Mouse (Mus musculus) erythroblast, embryonic 14.5 days (primary cell): ENCODE measurements around the gene Lrpprc. TPM values are rescaled to one million over a fixed set of nuclear protein-coding genes. Genes with fewer than 3 reads are reported as not detected.

Experiments used
- H3K27me3 ChIP-seq: 2 replicates; pipeline ENCODE4 v1.6.1; 2012; ENCODE audit warnings: inconsistent platforms; ENCODE audit not compliant: control insufficient read depth
- H3K36me3 ChIP-seq: 2 replicates; pipeline ENCODE4 v1.6.1; 2012; ENCODE audit warnings: mild to moderate bottlenecking, inconsistent platforms; ENCODE audit not compliant: control insufficient read depth
- H3K4me1 ChIP-seq: 2 replicates; pipeline ENCODE4 v1.6.1; 2012; ENCODE audit warnings: inconsistent platforms; ENCODE audit not compliant: control insufficient read depth
- H3K4me3 ChIP-seq: replicated peaks from 2 replicates; pipeline ENCODE3; 2012; ENCODE audit warnings: moderate library complexity, mild to moderate bottlenecking, inconsistent platforms
- H3K9me3 ChIP-seq: 2 replicates; pipeline ENCODE4 v1.6.1; 2012; ENCODE audit warnings: low read length, inconsistent platforms, mixed read lengths; ENCODE audit not compliant: control insufficient read depth
- GATA1 ChIP-seq: IDR thresholded peaks from 2 replicates; pipeline ENCODE4 v1.6.1; 2012; ENCODE audit warnings: low read length, inconsistent platforms, mixed read lengths
- TAL1 ChIP-seq: IDR thresholded peaks from 3 replicates; pipeline ENCODE4 v1.6.1; 2012; ENCODE audit warnings: low read length, inconsistent platforms, mixed read lengths
- polyA plus RNA-seq: library from polyadenylated mRNA; stranded (reverse); fragments of >175 nt; gene quantifications from 2 replicates; pipeline ENCODE4 v1.2.3, GENCODE M21; 2012

Gene Lrpprc
- polyA plus RNA-seq, 1 experiment = 0.31 TPM

GRCm38 (mm10) chr17:84685286-84685685 is 105.3 kb downstream of the Lrpprc start:
- no peaks in the 10 kb centered on the region for H3K9me3 ChIP-seq
- H3K4me3 ChIP-seq = no peak overlapping the region
- H3K36me3 ChIP-seq = no peaks in the 10 kb centered on the region
- no peaks in the 10 kb centered on the region; the same call in 1 of the 2 replicates for H3K4me1 ChIP-seq
- TF ChIP-seq TAL1 = no peak
- no peak for TF ChIP-seq GATA1
- H3K27me3 ChIP-seq = no peaks in the 10 kb centered on the region

DNA sequence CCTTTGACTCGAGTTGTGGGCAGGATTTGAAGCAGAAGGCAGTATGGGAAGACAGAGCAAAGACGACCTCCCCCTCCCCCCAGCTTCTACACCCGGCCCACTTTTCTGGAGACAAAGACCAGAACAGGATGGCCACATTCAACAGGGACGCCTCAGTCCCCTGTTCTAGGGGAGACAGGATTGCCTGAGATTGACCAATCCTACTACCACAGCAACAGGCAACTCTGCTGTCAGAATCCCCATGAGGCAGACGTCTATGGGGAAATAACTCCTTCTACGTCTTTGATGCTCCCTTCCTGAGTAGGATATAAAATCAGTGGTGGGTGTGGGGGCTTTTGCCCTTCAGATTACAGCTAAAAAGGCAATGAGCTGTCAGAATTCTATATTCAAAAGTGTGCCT is 106.3 kb downstream of the Lrpprc start:
- TF ChIP-seq GATA1 (no peak), TAL1 (no peak)
- Histone ChIP-seq H3K4me3 (no peak overlapping the region), H3K27me3 (no peaks in the 10 kb centered on the region)

DNA sequence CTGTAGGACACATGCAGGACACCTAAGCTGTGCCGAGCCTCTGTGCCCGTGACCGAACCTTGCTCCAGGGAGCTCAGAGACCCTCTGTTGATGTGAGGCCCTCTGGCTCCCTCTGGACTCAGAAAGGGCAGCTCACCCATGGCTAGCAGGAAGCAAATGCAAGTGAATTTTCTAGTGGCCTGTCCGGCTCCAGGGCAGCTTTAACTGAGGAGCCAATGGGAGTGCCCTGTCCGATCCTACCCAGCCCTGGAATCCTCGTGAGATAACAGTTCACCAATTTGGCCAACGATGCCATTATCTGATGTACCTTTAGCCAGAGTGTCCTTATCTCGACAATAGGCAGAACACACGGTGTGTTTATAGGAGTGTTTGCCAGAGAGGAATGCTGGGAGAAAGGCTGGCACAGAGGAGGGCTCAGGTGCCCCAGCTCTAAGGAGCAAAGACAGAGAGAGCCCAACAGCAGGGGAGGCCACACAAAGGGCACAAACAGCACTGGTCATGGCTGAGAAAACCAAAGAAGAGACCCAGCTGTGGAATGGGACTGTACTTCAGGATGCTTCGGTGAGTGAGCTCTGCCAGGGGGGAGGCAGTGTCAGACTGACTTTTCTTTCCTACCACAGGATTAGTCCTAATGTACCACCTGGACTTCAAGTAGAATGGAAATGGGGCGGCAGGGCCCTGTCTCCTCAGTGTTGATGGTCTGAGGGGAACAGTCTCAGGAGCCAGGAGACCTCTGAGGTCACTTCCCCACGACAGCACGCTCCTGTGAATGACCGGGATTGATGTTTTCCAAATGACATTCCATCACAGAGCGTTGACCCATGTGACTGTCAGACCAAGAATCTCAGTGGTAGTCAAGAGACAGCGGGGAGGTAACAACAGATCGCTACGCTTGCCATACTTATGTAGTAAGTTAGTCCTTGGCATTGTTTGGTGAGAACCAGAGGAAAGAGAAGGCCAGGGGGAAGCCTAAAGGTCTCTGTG is 107.6 kb downstream of the Lrpprc start, which contains the start of gene Abcg5:
Abcg5 (minus strand) TSS at position 278 of the 984 bp plus-strand sequence.
- no peaks in the 10 kb centered on the region; the same call in 1 of the 2 replicates for H3K4me1 ChIP-seq
- H3K27me3 ChIP-seq = no peaks in the 10 kb centered on the region
- H3K9me3 ChIP-seq = no peaks in the 10 kb centered on the region
- TF ChIP-seq GATA1 (no peak), TAL1 (no peak)
- no peaks in the 10 kb centered on the region for H3K36me3 ChIP-seq
- H3K4me3 ChIP-seq = no peak within 1 kb of the TSS

More for the DNA sequence above, 106.3 kb downstream of the Lrpprc start:
- no peaks in the 10 kb centered on the region for H3K9me3 ChIP-seq
- no peaks in the 10 kb centered on the region for H3K36me3 ChIP-seq
- no peaks in the 10 kb centered on the region; the same call in 1 of the 2 replicates for H3K4me1 ChIP-seq

DNA sequence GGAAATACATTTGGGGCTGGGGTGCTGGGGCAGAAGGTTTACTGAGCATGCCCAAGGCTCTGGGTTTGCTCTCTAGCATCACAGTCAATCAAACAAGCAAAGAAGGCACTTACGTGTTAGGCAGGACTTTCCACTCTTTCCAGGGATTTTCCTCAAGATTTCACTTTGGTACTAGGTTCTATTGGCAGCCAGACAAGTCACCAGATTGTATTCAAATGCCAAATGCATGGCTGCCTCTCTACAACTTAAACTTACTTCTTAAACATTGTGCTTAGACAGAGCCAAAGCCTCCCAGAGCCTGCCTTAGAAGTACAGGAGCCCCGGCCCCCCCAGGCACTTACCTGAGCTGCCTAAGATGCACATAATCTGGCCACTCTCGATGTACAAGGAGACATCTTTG is 108.9 kb downstream of the Lrpprc start:
- peaks cover 5% of the 10 kb centered on the region; the same call in 1 of the 2 replicates for H3K27me3 ChIP-seq
- H3K9me3 ChIP-seq = no peaks in the 10 kb centered on the region
- H3K4me1 ChIP-seq = no peaks in the 10 kb centered on the region; the same call in 1 of the 2 replicates
- no peaks in the 10 kb centered on the region for H3K36me3 ChIP-seq
- H3K4me3 ChIP-seq = no peak overlapping the region
- TF ChIP-seq GATA1 (no peak), TAL1 (no peak)

DNA sequence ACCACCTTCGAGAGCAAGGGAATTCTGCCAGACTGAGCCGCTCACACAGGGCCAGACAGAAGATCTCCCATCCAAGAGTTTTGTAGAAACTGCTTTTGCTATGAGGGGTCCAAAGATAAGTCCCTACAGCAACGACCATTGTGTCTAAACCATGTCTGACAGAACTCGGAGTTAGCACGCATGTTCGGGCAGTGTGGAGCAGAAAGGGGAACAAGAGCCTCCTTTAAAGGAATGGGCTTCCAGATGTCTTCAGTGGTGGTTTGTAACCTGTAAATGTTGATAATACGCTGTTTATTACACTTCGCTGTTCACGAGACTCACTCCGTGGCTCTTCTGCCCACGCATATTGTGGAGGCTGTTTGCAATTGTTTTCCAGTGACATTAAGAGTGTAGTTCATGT is 113.0 kb downstream of the Lrpprc start:
- no peaks in the 10 kb centered on the region for H3K4me1 ChIP-seq
- peaks cover 20% of the 10 kb centered on the region for H3K27me3 ChIP-seq
- no peak for TF ChIP-seq GATA1
- TF ChIP-seq TAL1 = no peak
- no peak overlapping the region for H3K4me3 ChIP-seq
- no peaks in the 10 kb centered on the region for H3K36me3 ChIP-seq
- H3K9me3 ChIP-seq = no peaks in the 10 kb centered on the region

DNA sequence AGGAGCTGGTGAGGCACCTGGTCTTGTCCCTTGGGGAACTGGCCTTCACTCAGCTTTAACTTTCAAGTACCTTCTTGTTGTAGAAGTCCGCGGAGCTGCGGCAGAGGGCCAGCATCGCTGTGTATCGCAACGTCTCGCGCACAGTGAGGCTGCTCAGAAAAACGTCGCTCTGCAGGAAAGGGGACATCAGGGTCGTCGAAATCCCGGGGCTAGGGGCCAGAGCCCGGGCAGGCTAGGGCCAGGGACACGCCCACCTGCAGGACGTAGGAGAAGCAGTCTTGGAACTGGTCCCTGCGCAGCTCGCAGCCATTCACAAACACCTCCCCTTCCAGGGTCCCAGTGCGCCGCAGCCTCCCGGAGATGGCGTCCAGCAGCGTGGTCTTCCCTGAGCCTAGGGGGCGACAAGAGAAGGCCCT is 114.6 kb downstream of the Lrpprc start, which contains the start of gene Abcg8:
Abcg8 (plus strand) TSS at position 352 of the 416 bp plus-strand sequence.
- H3K27me3 ChIP-seq = peaks cover 20% of the 10 kb centered on the region
- no peak for TF ChIP-seq GATA1
- TF ChIP-seq TAL1 = no peak
- H3K4me1 ChIP-seq = no peaks in the 10 kb centered on the region
- H3K36me3 ChIP-seq = no peaks in the 10 kb centered on the region
- no peaks in the 10 kb centered on the region for H3K9me3 ChIP-seq
- H3K4me3 ChIP-seq = no peak within 1 kb of the TSS

DNA sequence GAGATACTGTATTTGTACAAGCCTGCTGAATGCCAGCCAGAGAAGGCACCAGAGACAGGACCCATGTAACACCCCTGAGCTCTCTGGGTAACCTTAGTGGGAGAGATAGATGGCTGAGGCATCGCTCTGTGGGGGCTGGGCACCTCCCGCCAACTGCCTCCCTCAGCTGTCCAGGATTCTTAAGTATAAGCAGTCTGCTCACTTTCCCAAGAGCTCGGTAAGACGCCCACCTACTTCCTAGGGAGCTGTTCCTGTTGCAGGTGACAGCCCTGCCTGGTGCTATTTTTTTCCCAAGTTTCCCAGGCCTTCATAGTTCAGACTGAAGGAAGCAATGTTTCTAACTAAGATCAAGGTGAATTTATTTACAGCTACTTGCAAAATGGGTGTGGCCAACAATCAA is 115.4 kb downstream of the Lrpprc start:
- TF ChIP-seq TAL1 = no peak
- Histone ChIP-seq H3K36me3 (no peaks in the 10 kb centered on the region), H3K9me3 (no peaks in the 10 kb centered on the region), H3K4me3 (no peak overlapping the region), H3K4me1 (no peaks in the 10 kb centered on the region), H3K27me3 (peaks cover 20% of the 10 kb centered on the region)

DNA sequence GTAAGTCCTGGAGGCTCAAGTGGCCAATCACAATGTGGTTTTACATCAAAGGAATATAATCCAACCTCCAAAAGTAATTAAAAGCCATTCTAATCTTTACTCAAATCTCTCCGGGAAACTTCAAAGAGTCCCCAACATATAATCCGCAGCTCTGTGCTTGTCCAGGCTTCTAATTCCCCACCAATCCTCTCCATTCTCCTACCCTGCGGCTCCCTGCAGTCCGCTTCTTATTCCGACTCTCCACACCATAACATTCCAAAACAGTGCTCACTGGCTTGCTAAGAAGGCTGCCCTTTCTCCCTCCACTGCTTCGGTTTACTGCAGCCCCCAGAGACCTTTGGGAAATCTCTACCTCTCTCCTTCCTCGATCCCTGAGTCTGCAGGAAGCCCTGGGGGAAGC is 116.5 kb downstream of the Lrpprc start:
- no peaks in the 10 kb centered on the region for H3K4me1 ChIP-seq
- TF ChIP-seq TAL1 = no peak
- no peak for TF ChIP-seq GATA1
- no peaks in the 10 kb centered on the region for H3K36me3 ChIP-seq
- H3K27me3 ChIP-seq = peaks cover 20% of the 10 kb centered on the region
- no peaks in the 10 kb centered on the region for H3K9me3 ChIP-seq
- no peak overlapping the region for H3K4me3 ChIP-seq

DNA sequence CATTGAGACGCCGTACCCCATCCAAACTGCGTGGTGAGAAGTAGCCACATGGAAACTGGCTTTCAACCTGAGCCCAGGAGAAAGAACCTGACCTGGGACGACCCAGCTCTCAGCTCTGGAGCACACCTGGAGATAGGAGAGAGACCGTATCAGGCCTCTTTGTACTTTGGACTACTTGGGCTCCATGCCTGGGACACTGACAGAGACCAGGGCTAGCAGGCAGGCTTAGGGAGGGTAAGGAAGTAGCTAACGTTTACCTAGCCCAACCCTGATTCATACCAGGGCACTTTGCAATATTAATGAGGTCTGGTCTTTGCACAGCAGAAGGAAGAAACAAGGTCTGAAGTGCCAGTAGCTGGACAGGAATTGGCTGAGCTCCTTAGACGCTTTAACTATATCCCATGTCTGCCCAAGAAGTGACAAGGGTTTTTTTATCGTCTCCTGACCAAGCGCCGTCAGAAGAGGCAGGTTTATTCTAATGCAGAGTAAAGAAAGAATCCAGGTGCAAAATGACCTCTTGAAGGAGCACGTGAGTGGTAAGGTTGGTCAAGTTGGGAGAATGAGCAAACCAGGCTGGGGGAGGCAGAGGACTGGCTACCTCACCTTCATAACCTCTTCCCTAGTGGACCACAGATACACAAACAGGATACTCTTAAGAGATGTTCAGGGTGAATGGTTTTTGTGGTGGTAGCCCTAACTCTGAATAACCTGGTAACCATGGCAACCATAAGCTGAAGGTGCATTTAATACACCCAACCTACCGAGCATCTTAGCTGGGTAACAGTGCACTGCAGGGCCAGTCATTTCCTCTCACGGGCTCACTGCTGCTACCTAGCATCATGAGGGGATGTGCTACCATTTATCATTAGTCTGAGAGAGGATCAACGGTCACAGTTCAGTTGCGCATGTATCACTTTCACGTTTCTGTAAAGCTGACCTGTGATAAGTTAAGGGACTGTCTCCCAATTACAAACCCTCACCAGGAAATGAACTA is 117.9 kb downstream of the Lrpprc start:
- Histone ChIP-seq H3K4me3 (no peak overlapping the region), H3K4me1 (no peaks in the 10 kb centered on the region), H3K36me3 (no peaks in the 10 kb centered on the region), H3K27me3 (peaks cover 19% of the 10 kb centered on the region), H3K9me3 (no peaks in the 10 kb centered on the region)
- TF ChIP-seq TAL1 (no peak), GATA1 (no peak)
